Mouse (Mus musculus): ENCODE data around the gene Ttll11.
A peak's percentile ranks its signal among the peaks of the same experiment; 100 is the strongest.

Ttll11 gene

DNA sequence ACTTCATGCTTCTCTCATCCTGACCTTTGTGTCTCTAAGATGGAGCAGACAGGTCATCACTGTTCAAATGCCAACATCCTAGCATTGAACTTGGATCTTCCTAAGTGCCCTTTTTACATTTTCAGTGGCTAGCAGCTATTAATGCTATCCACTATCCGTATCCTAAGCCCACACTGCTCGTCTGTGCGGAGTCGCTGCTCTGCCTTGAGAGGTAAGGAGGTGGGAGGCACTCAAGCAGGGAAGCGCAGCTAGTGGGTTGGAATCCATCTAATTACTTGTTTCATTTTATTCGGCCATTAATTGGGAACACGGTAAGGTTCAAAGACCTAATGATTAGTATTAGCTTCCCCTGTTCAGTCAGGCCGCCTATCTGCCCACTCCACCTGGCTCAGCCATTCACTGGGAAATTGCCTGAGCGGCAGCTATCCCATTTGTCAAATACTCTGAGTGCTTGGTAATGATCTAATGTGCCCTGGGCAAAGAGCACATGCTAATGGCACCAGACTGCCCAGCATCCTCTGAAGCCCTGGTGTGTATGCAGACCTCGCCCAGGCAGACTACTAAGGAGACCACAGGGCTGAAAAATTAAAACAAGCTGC is 130.0 kb downstream of the Ttll11 start:
- peak; percentile 40 for DNase-seq

DNA sequence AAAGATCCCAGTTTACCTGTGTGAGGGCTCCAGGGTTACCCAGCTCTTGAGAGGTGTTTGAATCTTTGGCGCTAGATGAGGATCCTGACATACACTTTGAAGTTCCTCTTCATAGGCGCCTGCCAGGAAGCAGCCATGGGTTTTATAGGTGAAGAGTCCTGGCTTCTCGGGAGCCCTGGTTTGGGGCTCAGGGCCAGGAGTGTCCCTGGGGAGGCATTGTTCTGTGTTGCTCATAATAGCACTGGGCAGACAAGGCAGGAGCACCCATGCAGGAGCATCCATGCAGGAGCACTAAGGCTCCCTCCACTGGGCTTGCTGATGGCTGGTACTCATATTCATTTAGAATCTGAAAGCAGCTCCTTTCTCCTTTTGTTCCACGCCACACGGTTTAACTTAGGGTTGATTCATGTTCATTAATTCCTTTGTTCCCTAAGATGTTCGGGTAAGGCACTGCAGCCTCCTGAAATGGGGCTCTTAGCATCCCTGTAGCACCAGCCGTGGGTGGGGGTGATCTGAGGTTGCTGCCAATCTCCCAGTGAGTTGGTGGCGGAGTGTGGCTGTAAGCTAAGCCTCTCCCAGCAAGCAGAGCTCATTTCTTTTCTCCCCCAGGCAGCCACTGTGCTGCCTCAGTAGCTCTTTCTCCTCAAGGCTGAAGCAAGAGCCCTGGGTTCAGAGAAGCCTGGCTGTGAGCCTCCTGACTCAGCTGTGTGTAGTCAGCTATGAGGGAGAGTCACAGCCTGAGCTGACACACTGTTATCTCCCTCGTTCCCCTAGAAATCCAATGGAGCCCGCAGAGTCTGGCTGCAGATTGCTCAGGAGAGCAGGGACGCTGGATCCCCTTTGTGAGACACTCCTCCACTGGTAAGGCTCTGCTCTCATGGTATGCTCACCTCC is 133.9 kb downstream of the Ttll11 start:
- no peak for DNase-seq

DNA sequence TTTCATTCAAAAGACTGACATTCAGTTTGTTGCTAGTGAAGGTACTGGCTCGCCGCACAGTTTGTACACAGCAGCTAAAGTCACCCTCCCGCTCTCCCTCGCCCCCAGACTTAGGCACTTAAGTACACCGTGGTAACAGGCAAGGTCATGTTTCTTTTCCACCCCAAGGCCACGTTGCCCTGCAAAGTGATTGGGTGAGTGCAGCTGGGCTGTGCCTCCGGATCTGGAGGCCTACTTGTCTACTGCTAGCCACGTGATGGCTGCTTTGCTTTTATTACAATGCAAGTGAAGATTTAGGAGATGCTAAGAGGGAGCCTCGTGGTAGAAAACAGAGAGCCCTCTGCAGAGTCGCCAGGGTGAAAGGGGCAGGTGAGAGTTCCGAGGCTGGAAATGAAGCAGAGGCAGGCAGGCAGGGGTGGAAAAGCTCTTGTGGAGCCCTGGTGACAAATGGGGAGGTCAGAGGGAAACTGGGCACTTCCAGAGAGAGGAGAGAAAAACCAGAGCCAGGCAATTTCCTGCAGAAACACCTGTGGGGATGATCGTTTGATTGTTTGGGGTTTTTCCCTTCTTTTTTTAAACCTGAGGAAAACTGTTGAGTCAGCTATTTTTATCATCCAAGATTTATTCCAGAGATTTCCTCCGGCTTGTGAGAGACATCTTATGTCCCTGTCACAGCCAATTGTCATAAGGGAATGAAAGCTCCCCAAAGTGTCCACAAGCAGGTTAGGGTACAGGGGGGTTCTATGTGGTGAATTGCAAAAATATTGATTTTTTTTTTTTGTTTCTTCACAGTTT is 135.6 kb downstream of the Ttll11 start:
- no peak for DNase-seq

DNA sequence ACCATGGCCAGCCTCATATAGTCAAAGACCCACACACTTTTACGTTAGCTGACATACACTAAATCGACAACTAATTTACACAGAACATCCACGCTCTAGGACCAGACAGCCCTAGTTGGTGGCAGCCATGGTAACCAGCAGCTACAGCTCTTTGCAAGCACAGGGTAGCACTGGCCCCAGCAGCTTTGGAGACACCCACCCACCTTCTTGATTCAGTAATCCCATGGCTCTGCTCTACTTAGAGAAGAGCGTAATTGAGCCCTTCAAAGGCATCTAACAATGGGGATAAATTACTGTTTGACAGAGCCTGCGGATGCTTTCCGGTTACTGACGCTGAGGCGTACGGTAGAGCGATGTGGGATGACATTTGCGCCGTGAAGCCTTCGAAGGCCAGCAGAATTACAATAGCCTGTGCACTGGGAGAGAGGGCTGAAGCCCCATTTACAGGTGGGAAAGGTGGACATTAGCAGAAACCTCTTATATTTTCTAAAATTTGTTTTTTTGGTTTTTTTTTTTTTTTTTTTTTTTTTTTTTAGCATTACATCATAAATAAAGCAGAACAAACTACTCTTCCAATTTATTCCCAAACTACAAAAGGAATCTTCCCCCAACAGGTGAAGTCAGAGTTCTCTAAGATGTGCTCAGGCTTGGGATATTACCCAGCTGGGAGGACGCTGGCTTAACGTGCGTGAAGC is 136.8 kb downstream of the Ttll11 start:
- DNase-seq, result no peak

DNA sequence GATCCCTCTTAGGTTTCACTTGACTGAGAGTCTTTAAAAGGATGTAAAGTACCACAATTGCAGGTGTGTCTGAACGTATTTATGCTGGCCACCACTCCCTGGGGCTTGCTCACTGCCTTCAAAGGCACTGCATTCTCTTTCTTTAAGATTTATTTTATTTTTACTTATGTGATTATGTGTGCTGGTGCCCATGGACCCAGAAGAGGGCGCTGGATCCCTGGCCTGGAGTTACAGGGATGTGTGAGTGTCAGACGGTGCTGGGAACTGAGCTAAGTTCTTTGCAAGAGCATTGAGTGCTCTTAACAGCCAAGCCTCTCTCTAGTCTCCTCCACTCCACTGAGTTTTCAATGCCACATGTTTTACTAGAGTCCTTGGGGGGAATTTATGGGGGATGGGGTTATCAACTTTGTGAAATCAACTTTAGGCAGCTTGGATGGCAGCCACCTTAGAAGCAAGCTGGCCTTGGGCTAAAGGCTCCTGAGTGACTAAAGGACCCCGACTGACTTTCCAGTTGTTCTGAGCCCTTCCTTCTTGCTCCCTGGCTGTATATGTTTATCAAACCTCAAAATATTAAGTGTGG is 137.8 kb downstream of the Ttll11 start:
- no peak for DNase-seq

DNA sequence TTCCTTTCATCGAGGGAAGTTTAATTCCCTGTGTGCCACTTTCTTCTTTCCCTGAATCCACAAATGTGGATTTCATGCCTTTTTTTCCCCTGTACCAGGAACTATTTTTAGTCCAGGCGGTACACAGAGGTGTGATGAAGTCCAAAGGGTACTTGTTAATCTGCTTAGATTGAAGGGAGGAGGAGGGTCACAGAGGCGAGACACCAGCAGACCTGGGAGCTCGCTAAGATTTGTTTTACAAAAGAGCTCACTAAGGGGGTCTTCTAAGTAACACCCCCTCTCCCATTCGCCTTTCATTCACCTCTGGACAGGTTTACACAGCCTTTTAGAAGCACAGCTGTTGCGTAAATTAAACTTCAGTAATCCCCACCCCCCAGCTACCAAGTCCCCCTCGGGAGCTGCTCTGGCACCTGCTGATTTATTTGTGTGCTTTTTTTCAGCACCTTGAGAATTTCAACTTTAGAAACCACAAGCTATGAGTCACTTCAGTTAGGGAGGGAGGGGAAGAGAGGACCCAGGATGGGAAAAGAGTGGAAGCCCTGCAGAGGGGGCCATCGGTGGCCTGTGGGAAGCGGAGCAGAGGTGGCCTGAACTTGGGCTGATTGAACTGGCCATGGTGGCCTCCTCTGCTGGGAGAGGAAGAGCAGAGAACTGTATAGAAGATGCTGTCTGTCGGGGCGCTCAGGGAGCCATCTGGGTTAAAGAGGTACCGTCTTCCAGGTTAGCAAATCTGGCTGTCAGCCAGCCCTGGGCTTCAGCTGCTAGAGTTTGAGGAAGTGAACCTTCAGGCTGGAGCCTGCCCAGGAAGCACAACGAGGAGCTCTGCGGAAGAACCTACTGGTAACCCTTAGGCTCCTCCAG is 138.5 kb downstream of the Ttll11 start:
- DNase-seq, result peak; percentile 65

DNA sequence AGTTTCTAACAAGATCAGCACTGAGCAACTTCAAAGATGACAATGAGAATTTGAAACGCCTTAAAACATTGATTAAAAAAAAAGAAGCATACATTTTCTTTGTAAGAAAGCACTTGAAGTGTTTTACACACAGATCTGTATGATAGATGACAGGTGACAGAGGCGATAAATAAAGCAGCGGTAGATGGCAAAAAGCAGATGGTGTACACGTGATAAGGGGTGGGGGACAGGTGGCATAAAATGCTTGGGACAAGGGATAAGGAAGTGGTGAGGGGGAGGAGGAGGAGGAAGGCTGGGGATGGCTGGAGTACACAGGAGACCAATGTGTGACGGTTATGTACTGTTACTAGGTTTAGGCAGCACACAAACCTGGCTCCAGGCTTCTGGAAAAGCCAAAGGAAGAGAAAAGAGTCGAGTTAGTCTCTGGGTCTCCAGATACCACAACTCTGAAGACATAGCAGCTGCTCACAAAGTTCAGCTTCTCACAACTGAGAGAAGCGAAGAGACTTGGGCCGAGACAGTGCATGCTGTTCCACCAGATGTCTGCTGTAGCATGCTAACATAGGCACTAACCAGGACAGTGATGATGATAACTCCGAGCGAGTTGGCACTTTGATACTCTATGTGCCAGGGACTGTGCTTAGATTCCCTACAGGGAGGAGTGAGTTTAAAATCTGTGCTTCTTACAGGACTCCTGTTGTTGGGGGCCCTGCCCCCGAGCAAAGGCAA is 140.8 kb downstream of the Ttll11 start:
- no peak for DNase-seq

DNA sequence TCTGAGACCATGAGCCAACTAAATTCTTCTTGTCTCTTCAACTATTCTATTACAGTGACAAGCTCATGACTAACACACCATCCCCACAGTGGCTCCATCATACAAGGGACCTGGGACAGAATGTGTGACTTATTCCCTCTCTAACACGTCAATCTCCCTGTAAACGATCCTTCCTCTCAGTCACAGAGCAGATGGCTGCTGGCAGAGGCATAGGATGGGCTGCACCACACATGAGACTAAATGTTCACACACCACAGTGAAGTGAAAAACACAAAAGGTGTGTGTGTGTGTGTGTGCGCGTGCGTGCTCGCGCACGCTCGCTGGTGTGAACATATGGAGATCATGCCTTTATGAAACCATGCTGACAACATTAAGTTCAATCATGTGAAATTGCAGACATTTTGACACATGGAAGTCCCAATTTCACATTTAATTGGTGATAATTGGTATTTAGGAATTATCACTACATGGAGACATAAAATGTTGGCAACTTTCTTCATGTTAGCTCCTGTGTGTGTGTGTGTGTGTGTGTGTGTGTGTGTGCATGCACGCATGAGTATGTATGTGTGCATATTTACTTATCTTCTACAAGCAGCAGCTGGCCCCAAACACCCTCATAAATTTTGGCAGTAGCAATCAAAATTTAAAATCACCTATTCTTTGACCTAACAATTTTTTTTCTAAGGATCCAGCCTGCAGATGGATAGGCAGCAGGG is 145.4 kb downstream of the Ttll11 start:
- DNase-seq, result no peak

DNA sequence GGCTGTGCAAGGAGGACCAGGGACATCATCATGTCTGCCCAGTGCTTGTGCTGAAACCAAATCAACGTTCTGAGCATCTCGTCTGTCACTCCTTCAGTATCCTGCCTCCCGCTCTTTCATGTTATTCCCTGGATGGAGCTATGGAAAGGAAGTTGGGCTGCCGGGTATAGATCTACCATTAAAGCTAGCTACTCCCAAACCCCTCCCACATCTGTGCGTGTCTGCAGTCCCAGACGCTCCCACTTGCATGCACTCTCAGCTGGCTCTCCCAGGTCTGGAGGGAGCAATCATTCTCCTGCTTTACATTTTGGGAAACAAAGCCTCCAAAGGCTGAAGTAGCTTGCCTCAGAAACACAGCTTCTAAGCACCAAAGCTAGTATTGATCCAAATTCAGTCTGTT is 146.2 kb downstream of the Ttll11 start:
- no peak for DNase-seq

DNA sequence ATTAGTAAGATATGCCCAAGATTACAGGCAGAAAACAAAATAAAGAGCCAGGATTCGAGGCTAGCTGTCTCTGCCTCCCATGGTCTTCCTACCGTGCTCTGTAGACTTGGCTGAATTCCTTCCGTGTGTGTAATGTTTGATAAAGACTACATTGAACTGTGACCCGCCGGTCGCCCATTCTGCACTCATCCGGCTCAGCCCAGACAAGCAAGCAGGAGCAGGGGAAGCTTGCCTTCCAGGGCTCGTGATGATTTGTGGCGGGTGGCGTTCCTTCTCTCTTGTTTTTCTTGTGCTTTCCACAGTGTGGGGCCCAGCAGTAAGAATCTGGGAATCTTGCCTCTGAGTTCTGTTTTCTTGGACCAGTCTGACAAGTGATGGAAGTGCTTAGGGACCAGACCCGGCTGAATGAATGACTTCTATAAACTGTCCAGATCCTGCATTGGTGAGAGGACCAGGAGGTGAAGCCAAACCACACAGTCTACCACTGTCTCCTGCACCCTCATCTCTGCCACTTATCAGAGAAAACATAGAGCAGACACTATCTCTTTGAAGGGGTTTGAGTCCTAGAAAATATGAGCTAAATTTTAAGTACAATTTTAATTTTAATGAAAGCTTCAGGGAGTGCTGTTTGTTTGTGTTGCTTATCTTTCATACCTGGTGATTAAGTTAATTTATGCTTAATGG is 146.8 kb downstream of the Ttll11 start:
- peak; percentile 85 for DNase-seq

DNA sequence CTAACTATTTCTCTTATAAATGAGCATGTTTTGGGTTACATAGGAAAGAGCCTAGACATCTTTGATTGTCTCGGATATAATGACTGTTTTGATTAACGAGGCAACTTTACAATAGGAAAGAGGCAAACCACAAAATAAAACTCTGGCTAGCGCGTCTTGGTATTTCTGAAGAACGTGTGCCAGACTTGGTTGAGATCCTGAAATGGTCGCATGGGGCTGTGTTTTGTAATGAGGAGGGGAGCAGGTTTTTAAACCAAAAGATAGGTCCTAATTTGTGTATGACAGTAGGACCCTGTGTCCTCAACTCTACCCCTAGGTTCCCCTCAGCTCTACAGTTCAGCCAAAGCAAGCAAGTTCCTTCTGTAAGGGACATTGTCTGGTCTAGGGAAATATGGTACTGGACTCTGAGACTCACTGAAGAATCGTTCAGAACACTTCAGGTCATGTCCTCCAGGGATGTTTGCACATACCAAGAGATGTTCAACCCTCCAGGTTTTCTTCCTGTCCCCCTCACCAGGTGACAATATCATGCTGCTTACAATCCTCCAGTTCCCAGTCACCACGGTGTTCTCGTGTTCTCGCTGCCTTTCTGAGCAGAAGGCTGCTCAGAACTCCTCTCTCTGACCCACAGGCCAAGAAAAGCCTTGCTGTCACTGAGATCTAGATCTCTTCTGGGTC is 147.7 kb downstream of the Ttll11 start:
- no peak for DNase-seq

DNA sequence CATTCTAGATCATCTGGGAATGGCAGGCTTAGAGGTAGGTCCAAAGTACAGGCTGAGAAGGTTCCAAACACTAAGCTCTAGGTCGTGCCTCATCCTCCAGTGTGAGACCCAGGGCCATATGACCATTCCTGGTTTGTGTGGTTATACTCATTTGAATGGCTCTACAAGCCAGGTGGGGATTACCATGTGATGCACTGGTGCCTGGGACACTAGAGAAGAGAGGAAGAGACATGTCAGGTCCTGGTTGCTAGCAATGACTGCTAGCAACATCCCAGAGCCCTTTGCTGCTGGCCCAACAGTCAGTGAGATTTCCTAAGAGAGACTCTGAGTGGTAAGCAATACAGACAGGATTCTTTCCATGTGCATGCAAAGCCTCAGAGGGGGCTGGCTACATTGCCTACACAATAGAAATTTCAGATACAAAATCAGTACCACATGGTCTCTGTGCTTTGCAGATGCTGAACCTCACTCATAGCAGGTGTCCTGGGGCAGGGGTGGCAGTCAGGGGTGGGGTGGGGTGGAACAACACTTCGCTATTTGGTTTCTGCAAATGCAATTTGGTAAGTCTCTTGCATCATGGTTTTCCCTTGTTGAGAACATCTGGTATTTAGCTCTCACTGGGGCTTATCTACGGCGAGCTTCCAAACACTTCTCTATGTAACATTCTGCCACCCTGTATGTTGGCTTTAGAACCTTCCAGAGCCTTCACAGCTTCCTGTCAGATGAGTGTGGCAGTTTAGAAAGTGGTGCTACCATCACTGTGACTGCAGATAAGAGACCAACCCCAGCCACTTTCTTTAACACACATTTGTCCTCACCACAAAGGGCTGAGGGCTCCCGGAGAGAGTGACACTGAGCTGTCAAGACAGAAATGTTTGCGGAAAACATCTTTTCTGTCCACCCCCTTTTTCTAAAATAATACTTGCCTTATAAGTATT is 148.5 kb downstream of the Ttll11 start:
- no peak for DNase-seq

DNA sequence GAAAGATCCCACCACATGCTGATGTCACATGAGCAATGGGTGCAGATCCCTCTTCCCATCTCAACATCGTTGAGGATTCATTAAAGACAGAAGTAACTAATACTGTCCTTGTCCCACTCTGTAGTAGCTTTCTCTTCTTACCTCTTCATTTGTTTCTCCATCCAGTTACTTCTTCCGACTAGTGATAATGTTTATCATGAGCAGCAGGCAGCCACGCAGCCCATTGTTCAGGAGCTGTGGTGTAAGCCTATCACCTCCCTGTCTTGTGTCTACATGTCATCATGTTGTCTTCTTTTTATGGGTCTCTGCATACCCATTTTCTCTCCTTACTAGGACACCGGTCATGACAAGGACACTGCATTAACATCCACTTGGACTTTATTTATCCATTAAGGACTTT is 150.6 kb downstream of the Ttll11 start:
- DNase-seq, result no peak

DNA sequence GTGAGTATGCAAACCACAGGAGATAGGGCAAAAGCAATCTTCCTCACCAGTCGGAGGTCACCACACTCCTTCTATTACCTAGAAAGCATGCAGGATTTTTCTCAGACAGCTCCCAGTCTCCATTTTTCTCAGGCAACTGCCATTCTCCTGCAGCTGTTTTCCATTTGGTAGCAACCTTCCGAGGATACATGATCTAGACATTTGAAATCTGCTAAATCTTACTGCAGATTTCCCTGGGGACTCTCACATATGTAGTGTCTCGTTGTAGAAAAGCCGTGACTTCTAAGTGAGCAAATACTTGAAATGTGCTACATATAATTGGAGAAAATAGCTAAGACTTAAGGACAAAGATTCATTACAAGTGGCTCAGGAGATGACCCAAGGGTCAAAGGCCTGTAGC is 151.8 kb downstream of the Ttll11 start:
- no peak for DNase-seq

DNA sequence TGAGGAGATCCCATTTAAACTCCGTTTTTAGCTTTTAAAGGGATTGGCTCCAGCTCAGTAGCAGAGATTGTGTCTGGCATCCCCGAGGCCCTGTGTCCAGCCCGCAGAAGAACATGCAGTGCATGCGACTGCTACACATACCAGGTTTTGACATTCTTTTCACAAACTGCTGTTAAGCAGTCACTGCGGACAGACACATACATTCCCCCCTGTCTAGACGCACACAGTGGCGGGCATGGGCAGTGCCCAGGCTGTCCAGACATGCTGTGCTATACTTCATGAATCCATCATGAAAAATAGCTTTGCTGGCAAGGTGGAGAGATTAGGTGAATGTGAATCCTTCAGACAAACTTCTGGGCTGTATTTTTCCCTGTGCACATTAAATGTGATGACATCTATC is 154.6 kb downstream of the Ttll11 start:
- DNase-seq, result no peak

DNA sequence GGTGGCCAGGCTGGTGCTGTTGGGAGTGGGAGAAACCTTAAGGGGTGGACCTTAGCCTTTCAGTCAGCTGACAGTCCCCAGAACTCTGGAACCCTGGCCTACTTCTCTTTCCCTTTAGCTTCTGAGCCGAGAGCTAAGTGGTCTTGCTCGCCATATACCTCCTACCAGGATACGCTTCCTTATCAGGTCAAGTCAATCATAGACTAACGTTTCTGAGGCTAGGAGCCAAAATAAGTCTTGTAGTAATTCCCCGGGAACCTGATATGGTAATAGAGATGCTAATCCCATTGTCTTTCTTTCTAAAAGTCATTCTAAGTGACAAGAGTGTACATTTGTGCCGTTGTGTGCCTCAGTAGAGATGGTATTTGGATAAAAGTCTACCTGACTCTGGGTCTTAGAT is 156.1 kb downstream of the Ttll11 start:
- no peak for DNase-seq

DNA sequence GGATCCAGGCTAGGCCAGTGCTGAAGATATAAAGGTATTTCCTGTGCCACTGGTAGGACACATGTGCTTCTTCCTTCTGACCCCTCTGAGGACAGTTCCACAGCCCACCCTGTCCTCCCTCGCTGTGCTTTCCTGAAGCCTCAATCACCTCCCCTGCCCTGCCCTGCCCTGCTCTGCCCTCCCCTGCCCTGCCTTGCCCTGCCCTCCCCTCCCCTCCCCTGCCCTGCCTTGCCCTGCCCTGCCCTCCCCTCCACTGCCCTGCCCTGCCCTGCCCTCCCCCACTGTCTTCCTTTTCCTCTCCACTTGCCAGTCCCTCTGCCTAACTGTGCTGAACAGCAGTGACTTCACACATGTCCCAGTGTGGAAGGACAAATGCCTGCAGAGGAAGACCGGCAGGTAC is 160.8 kb downstream of the Ttll11 start:
- no peak for DNase-seq

All from kidney, postnatal 14 days (tissue).